8 mouse cellular contexts compared by ENCODE assay signal in genomic region chr5:29735557-29736061, GRCm38 (mm10). TPM values are rescaled to one million over a fixed set of nuclear protein-coding genes. Genes with fewer than 3 reads are reported as not detected.
DNase-seq lines count a peak whose midpoint lies in the region; ATAC-seq lines count a peak whose summit lies in the region.

TSS of gene Dnajb6 (plus strand) at chr5:29735688.
TSS of gene Gm5129 (minus strand) at chr5:29735936.

- peak within 1 kb of the TSS; percentile 99 for H3K4me3 ChIP-seq in hindbrain, embryonic 13.5 days

- DNase-seq in NIH3T3 (ENCODE audit: low read depth), result peak; percentile 97
- peak; percentile 99 for DNase-seq in cerebellum, postnatal 10 days
- peak; percentile 97 to 99 for DNase-seq in frontal cortex, postnatal 14 days (ENCODE audit: low spot score in 2 of 2)
- DNase-seq in layer of hippocampus, postnatal 25 days (ENCODE audit: extremely low spot score in 1 of 2, low spot score in 1 of 2), result peak; percentile 98 to 99
- peak; percentile 97 for DNase-seq in lung, postnatal 25 days (ENCODE audit: low spot score)
- DNase-seq in retina, embryonic 14.5 days (ENCODE audit: low spot score), result peak; percentile 94
- DNase-seq in thymus, postnatal 4 days, result peak; percentile 98

- H3K4me2 ChIP-seq in hindbrain, embryonic 13.5 days, result peak within 1 kb of the TSS; percentile 90

- peak within 1 kb of the TSS; percentile 96 for H3K27ac ChIP-seq in hindbrain, embryonic 13.5 days

- H3K9ac ChIP-seq in hindbrain, embryonic 13.5 days, result peak within 1 kb of the TSS; percentile 98

- peaks cover 40% of the 10 kb centered on the region for H3K4me1 ChIP-seq in hindbrain, embryonic 13.5 days (replicated peaks)

- no peaks in the 10 kb centered on the region for H3K27me3 ChIP-seq in hindbrain, embryonic 13.5 days

- H3K36me3 ChIP-seq in hindbrain, embryonic 13.5 days, result no peaks in the 10 kb centered on the region

- peak; percentile 99 for ATAC-seq in hindbrain, embryonic 13.5 days (ENCODE audit: low FRiP score)

- H3K9me3 ChIP-seq in hindbrain, embryonic 13.5 days, result no peaks in the 10 kb centered on the region

- 0% methylated on average over 46 of the region's 46 CpGs for WGBS in hindbrain, embryonic 13.5 days

RNA-seq across cellular contexts. Expression of gene Dnajb6, which starts in this region (rescaled TPM):
- 323 and 327 TPM in 2 replicates for polyA plus RNA-seq in hindbrain, embryonic 13.5 days (2015; fragmentation: Nextera tagmentation; extraction: Ambion mirVana)
- 100 to 1,000 TPM; 165 to 170 TPM for total RNA-seq in layer of hippocampus, postnatal 25 days (2021)

RNA-seq across cellular contexts. Expression of gene Gm5129, which starts in this region (rescaled TPM):
- polyA plus RNA-seq in hindbrain, embryonic 13.5 days (2015; fragmentation: Nextera tagmentation; extraction: Ambion mirVana), result not detected in 2 replicates
- not detected for total RNA-seq in layer of hippocampus, postnatal 25 days (2021)

Comparison
In these comparisons a context has a peak if more than half of its experiments do, and no peak if none do; other contexts are left out.
1. Peak in every context shown above with its lines: DNase-seq, ATAC-seq, H3K4me3 ChIP-seq and H3K27ac ChIP-seq.